Mouse (Mus musculus): ENCODE measurements at regions not wholly inside any gene's neighbourhood (a gene's known extent, or its start where the extent isn't known, plus 50 kb on each side); places are given as distances from the start of the nearest gene placed in this dataset.

- Histone ChIP-seq H3K4me3 (replicated peaks in 1 of 3; ENCODE audit: low read depth in 2 of 3, low read length in 2 of 3, poor library complexity in 1 of 3) (no peak overlapping the region), H3K36me3 (replicated peaks in 1 of 2; ENCODE audit: control insufficient read depth in 1 of 2, insufficient read depth in 1 of 2, low read length in 1 of 2) (no peaks in the 10 kb centered on the region), H3K9ac (ENCODE audit: insufficient read depth, low read depth) (no peak overlapping the region), H3K27ac (ENCODE audit: insufficient read depth, low read depth) (no peak overlapping the region), H3K27me3 (replicated peaks) (no peaks in the 10 kb centered on the region), H3K79me2 (replicated peaks; ENCODE audit: control insufficient read depth, extremely low read depth, insufficient read depth, poor library complexity, severe bottlenecking) (no peaks in the 10 kb centered on the region), H3K4me1 (ENCODE audit: control insufficient read depth in 1 of 2, insufficient read depth in 2 of 2) (no peaks in the 10 kb centered on the region), H3K9me3 (replicated peaks; ENCODE audit: low read length) (no peaks in the 10 kb centered on the region), H3K4me2 (ENCODE audit: insufficient read depth, low read depth, poor library complexity, severe bottlenecking) (no peak overlapping the region)
- in situ Hi-C loops (cut with MboI; ENCODE audit: low pct_ligation_motif_present, low pct_unique_long_range_greater_than_20kb, low sequenced_read_pairs) (no loop called here), dilution Hi-C loops (cut with MboI; ENCODE audit: extremely low pct_ligation_motif_present, extremely low pct_unique_long_range_greater_than_20kb, low sequenced_read_pairs) (no loop called here)
- no peak for TF ChIP-seq MAZ (IDR thresholded peaks at IDR 0.05; ENCODE audit: low read depth, low read length)
- no peak for TF ChIP-seq SIN3A (IDR thresholded peaks at IDR 0.05; ENCODE audit: low read length)
- TF ChIP-seq MYC (IDR thresholded peaks at IDR 0.05; ENCODE audit: low read depth, low read length) = no peak
- no peak for TF ChIP-seq JUN (IDR thresholded peaks at IDR 0.05; ENCODE audit: insufficient read depth, low read depth, low read length)
- TF ChIP-seq ZC3H11A (IDR thresholded peaks at IDR 0.05; ENCODE audit: low read depth, low read length) = no peak
- no peak for DNase-seq (ENCODE audit: extremely low read depth)
Observed at GRCm38 (mm10) chr8:67598687-67599086, 75.0 kb downstream of the Nat3 start.

GRCm38 (mm10) chr8:67622213-67622612, 98.6 kb downstream of the Nat3 start:
- H3K4me2 ChIP-seq (ENCODE audit: insufficient read depth, low read depth, poor library complexity, severe bottlenecking) = no peak overlapping the region
- H3K9me3 ChIP-seq (replicated peaks; ENCODE audit: low read length) = no peaks in the 10 kb centered on the region
- no peaks in the 10 kb centered on the region for H3K27me3 ChIP-seq (replicated peaks)
- dilution Hi-C loops (cut with MboI; ENCODE audit: extremely low pct_ligation_motif_present, extremely low pct_unique_long_range_greater_than_20kb, low sequenced_read_pairs) = no loop called here
- in situ Hi-C loops (cut with MboI; ENCODE audit: low pct_ligation_motif_present, low pct_unique_long_range_greater_than_20kb, low sequenced_read_pairs) = no loop called here
- DNase-seq (ENCODE audit: extremely low read depth) = no peak
- no peak overlapping the region for H3K4me3 ChIP-seq (replicated peaks in 1 of 3; ENCODE audit: low read depth in 2 of 3, low read length in 2 of 3, poor library complexity in 1 of 3)
- no peaks in the 10 kb centered on the region for H3K4me1 ChIP-seq (ENCODE audit: control insufficient read depth in 1 of 2, insufficient read depth in 2 of 2)
- TF ChIP-seq ETS1 (conservative IDR thresholded peaks at IDR 0.05; ENCODE audit: low read depth, low read length) (no peak), SIN3A (IDR thresholded peaks at IDR 0.05; ENCODE audit: low read length) (no peak), ZNF384 (IDR thresholded peaks at IDR 0.05; ENCODE audit: low read depth, low read length) (no peak), JUND (conservative IDR thresholded peaks at IDR 0.05; ENCODE audit: low read depth, low read length) (no peak), TBP (conservative IDR thresholded peaks at IDR 0.05; ENCODE audit: low read depth, low read length) (no peak), NELFE (IDR thresholded peaks at IDR 0.05; ENCODE audit: low read depth, low read length) (no peak), MEF2A (IDR thresholded peaks at IDR 0.05; ENCODE audit: borderline replicate concordance, low read depth, low read length) (no peak), MAZ (IDR thresholded peaks at IDR 0.05; ENCODE audit: low read depth, low read length) (no peak), MYC (IDR thresholded peaks at IDR 0.05; ENCODE audit: low read depth, low read length) (no peak), ZKSCAN1 (IDR thresholded peaks at IDR 0.05; ENCODE audit: borderline replicate concordance, low read depth, low read length) (no peak), NRF1 (IDR thresholded peaks at IDR 0.05; ENCODE audit: low read depth, low read length) (no peak), ELF1 (IDR thresholded peaks at IDR 0.05; ENCODE audit: low read depth, low read length) (no peak), CHD1 (IDR thresholded peaks at IDR 0.05; ENCODE audit: low read depth, low read length) (no peak), MXI1 (IDR thresholded peaks at IDR 0.05; ENCODE audit: low read depth, low read length) (no peak)
- H3K36me3 ChIP-seq (replicated peaks in 1 of 2; ENCODE audit: control insufficient read depth in 1 of 2, insufficient read depth in 1 of 2, low read length in 1 of 2) = no peaks in the 10 kb centered on the region
- no peaks in the 10 kb centered on the region for H3K79me2 ChIP-seq (replicated peaks; ENCODE audit: control insufficient read depth, extremely low read depth, insufficient read depth, poor library complexity, severe bottlenecking)
- H3K9ac ChIP-seq (ENCODE audit: insufficient read depth, low read depth) = no peak overlapping the region
- no peak overlapping the region for H3K27ac ChIP-seq (ENCODE audit: insufficient read depth, low read depth)

All from CH12.LX (cell line).